Mouse (Mus musculus): ENCODE measurements around the gene Padi4.

- TF ChIP-seq MAX (IDR thresholded peaks at IDR 0.05) = no peak
- TF ChIP-seq CTCF (IDR thresholded peaks at IDR 0.05; ENCODE audit: control insufficient read depth, insufficient read depth, insufficient read length) = no peak
- no peak for TF ChIP-seq CEBPB (IDR thresholded peaks at IDR 0.05; ENCODE audit: low read depth)
- TF ChIP-seq USF1 (IDR thresholded peaks at IDR 0.05; ENCODE audit: low read depth) = no peak
- TF ChIP-seq MYOD1 (IDR thresholded peaks at IDR 0.05; ENCODE audit: control insufficient read depth, insufficient read length, low read depth) = no peak
- TF ChIP-seq MYOG (IDR thresholded peaks at IDR 0.05; ENCODE audit: control insufficient read depth, extremely low read depth, insufficient read length) = no peak
These were observed 64.9 kb downstream of the Padi4 start for GRCm38 (mm10) chr4:140709111-140709510.
